Mouse (Mus musculus) heart, adult 9 months (tissue): Measurements from ENCODE around the gene Hydin.
A peak's percentile ranks its signal among the peaks of the same experiment; 100 is the strongest.
"Not testable (repeated sequence)": the region's sequence is repeated elsewhere in the genome, so short reads cannot be mapped to it uniquely, and the experiment has no call there.

ENCODE experiments used
- DNase-seq, 2 experiments: peaks; one replicate each; pipeline ENCODE4 v3.0.0; 2022; ENCODE audit warnings: low spot score in 2 of 2

The Hydin gene

DNA sequence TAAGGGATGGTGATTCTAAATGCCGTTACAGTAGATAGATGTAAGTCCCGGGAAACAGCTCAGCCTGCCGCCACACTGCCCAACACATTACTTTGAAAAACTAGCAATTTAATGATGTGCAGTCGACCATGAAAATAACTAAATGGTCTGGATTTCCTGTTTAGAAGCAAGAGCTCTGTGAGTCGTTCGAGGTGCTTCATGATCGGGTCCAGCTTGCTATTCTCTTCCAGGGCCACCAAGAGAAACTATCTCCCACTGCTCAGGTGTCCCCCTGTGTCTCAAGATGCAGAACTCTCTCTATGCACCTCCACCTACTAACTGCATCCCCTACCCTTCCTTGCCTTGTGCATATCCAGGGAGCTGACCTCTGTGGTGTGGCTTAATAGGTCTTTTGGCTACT lies 66.6 kb downstream of the Hydin start:
- DNase-seq, result no peak

DNA sequence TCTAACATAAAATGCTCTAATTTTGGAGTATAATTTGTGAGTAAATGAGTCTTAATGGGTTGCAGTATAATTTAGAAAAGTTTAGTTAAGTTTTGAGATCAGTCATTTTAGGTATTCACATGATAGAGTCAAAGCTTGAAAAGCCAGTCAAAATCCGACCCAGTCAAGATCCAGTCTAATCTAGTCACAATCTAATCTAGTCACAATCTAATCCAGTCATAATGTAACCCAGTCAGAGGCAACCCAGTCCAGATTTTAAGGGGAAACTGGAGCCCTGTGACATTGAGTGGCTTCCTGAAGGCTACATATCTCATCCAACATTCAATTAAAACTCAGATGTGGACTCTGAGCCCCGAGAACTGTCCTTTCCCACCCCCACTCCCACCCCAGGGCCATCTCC lies 72.7 kb downstream of the Hydin start:
- DNase-seq, result no peak

DNA sequence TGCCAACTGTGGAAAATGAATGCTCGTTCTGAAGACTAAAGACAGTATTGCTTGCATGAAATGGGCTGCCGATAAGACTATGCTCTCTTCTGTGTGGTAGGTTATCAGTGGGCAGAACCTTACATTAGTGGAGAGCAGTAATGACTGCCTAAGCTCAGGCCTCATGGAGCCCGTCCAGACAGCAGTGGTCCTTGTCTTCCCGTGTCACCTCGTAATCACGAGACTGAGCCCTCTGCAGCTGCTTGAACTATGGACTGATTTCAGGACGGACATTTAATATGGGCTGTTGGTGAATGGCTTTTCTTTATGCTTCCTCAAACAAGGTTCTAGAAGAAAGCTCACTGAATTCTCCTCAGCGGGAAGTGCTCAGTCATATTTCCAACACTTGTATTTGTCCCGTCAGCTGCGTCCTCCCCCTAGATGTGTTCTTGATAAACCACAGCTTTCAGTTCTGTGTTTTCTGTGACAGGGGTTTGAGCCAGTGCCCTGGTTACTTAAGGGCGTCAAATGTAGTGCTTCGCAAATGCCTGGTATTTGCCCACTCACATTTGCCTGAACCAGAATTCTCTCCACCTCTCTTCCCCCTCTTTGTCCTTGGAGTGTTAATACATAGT lies 73.4 kb downstream of the Hydin start:
- no peak for DNase-seq

DNA sequence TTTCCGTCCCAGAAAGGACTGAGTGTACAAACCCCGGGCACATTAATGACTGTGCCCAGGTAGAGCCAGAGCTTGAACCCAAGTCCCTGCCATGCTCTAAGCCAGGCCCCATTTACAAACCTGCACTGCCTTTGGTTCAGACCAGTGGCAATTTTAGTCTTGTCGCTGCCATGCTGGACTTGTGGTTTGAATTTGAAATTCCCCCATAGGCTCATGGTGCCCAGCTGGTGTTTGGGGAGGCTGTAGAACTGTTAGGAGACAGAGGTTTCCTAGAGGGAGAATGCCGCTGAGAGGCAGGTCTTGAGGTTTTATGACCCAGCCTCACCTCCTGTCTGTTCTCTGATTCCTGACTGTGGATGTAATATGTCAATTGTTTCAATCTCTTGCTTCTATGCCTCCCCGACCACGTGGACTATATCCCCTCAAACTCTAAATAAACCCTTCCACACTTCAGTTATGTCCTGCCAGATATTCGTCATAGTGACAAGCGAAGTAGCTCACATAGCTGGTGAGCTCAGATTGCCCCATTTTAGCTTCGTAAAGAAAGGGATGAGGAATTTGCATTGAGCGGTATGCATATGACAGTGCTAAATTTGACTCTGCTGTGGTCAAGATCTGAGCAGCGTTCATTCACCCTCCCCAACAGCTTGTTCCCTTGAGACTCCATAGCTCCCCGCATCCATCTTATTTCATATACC lies 79.1 kb downstream of the Hydin start:
- no peak for DNase-seq

DNA sequence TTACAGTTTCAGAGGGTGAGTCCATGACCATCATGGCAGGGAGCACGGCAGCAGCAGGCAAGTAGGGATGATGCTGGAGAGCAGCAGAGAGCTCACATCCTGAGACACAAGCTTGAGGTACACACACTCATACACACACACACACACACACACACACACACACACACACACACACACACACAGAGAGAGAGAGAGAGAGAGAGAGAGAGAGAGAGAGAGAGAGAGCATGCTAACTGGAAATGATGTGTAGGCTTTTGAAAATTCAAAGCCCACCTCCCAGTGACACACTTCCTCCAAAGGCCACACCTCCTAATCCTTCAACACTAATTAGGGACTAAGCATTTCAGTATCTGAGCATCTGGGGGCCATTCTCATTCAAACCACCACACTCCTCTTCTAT lies 80.1 kb downstream of the Hydin start:
- DNase-seq, result no peak

DNA sequence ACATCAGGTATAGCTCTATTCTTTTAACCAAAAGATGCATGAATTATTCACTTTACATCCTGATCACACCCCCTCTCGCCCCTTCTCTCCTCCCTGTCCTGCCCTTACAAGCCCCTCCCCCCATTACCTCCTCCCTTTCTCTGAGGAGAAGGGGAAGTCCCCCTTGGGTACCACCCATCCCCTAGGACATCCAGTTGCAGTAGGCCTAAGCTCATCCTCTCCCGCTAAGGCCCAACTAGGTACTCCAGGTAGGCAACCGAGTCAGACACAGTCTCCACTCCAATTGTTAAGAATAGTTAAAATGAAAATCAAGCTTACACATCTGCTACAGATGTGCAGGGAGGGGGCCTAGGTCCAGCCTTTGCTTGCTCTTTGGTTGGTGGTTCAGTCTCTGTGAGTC lies 83.9 kb downstream of the Hydin start:
- no peak for DNase-seq

DNA sequence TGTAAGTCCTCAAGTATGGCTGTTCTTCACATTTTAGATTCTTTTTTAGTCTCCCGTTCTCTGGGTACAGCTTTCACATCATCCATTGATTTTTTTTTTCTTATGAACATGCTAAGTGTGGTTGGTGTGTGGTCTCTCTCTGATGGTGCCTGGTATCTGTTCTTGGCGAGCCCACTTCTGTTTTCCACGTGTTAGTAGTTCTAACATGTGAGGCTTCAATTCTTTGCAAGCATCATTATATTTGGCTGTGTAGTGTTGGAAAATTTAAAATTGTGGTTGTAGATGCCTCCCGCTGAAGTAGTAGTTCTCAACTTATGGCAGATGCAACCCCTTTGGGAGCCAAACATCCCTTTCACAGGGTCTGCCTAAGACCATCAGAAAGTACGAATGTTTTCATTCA lies 85.1 kb downstream of the Hydin start:
- no peak for DNase-seq

DNA sequence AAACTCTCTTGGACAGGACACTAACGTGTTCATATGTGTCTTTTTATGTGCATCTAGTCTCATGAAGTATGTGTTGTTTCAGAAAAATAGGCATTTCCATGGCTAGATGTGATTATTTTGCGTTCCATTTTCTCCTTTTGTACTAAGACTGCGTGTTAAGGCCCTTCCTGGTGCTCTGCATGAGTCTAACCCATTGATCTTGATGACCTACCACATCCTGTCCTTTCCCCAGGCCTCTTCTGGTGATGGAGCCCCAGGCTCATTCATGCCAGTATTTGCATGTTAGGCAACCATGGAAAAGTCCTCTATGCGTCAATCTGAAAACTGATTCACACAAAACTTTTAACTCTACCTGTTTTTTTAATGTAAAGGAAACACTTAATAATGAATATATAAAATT lies 96.2 kb downstream of the Hydin start:
- no peak for DNase-seq

DNA sequence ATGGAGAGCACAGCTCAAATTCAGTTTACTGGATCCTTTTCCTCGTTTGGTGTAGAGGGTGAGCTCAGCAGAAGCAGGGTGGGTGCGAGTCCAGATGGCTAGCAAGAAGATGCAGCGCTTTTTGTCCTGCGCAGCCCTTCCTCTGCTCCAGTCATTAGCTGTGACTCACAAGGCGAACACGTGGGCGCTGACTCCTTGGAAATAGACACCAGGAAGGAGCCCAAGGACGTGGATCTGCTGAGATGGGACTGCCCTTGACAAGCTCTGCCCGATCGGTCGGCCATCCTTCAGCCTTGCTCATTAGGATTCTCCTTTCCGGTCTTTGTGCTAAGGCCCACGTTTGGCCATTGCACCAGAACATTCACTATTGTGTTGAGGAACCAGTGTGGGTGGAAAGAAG lies 106.1 kb downstream of the Hydin start:
- DNase-seq, result peak in 1 of 2 experiments; percentile 1

DNA sequence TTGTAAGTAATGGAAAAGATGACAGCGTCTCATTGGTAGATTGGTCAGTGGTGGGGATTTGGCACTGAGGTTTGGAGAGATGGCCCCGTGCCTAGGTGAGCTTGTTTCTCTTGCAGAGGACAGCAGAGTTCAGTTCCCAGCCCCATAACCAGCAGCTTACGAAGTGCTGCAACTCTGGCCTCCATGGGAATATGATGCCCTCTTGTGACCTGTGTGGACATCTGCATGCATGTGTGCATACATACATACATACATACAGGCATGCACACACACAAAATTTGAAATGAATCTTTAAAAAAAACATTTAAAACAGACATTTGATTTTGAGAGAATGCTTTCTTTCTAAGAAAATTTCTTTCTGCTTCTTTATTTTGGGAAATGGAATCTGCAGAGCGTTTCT lies 106.9 kb downstream of the Hydin start:
- DNase-seq, result no peak

DNA sequence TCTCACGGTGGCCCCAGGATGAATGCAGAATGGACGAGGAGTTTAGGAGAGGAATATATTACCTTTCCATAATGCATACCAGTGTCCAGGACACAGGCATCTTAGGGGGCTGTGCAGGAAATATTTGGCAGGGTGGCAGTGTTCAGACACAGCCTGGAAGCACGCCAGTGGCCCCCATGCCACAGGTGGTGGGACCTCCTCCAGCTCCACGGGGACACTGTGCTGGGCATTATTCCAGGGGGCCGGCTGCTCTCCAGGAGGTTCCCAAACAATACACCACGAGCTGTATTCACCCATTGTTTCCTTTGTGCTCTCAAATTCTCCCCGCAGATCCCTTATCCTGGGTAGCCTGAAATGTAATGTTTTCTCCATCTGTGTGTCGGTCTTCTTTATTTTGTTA lies 116.0 kb downstream of the Hydin start:
- no peak for DNase-seq

DNA sequence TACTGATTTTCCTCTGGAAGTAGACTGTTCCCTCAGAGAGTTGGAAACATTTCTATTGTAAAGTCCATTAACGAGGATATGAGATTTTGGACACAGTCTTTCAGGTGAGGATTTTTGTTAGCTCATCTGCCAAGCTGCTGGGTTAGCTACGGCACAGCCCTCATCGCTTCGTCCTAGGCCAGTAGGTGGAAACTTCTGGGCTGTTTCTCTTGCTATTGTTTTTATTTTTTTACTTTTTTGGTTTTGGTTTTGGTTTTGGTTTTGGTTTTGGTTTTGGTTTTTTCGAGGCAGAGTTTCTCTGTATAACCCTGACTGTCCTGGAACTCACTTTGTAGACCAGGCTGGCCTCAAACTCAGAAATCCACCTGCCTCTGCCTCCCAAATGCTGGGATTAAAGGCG lies 117.9 kb downstream of the Hydin start:
- DNase-seq, result not testable (repeated sequence)

DNA sequence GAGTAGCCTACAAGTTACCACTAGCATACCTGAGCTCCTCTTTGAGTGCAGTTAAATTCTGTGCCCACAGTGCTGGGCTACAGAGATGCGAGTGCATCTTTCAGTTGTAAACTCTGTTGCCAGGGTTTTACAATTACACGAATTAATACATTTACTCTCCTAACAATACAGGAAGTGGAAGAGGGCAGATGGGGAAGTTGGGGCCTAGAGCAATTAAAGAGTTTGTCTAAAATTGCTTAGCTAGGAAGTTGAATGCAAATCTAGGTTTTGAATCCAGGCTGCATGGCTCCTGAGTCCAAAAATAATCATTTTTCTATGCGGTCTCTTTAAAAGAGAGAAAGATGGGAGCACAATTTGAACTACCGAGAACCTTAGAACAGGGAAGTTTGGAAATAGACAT lies 128.9 kb downstream of the Hydin start:
- no peak for DNase-seq

DNA sequence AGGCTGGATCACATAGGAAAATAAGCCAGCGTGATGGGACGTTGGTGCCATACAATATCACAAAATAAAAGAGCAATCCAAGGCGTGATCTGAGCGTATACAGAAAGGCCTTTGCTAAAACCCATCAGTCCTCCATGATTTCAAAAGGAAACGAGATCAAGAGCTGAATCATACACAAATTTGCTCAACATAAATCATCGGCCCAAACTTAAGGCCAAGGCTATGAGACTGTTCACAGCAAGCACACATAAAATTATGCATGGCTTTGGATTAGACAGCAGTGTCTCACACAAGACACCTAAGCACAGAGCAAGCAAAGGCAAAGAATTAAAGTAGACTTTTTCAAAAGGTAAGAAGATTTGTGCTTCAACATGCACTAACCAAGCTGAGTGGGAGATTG lies 133.8 kb downstream of the Hydin start:
- DNase-seq, result no peak

DNA sequence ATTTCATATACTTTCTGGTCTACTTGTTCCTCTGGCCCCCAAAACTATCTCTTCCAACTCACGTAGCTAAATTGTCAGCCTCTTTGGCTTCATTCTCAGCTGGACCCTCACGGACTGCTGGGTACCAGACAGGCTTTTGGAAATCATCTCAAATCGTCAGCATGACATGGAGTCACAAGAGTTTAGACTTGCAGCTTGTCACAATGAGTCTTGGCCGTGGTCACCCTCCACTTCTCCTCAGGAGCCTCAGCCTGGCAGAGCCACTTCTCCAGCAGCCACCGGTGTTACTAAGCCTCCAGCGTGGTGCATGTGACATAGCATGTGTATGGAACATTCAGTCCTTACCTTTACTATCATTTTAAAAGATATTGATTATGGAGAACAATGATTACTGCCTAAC lies 135.5 kb downstream of the Hydin start:
- DNase-seq, result no peak

DNA sequence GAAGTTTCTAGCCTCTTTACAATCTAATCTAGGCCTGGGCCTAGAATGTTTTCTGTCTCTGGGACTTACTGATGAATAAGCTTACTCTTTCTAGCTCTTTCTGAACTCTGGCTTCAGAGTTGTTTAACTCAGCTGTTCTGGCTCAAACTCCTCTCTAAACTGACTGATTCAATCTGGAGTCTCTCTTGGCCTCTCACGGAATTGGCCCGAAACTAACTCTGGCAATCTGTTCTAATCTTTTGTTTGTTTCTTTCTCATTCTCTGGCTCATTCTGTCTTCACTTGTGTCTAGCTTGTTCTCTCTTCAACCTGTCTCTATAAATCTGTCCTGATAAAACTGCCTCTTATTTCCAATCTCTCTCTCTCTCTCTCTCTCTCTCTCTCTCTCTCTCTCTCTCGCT lies 137.7 kb downstream of the Hydin start:
- DNase-seq, result peak in 1 of 2 experiments; percentile 1

DNA sequence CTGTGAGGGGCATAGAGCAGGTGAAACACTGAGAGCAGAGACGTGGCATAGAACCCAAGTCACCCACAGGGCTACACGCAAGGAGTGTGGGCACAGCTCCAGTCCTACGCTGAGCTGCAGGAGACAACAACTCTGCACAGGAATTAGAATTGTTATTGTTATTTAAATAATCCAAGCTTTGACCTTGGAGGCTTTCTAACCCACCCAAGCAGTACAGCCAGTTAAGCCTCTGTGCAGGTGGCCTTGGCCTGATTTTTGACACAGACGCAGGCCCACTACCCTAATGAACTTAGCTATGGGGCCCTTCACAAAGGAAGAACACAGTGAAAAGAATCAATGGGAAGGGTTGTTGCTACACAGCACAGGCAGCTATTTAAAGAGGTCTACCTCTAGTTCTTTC lies 148.3 kb downstream of the Hydin start:
- no peak for DNase-seq

DNA sequence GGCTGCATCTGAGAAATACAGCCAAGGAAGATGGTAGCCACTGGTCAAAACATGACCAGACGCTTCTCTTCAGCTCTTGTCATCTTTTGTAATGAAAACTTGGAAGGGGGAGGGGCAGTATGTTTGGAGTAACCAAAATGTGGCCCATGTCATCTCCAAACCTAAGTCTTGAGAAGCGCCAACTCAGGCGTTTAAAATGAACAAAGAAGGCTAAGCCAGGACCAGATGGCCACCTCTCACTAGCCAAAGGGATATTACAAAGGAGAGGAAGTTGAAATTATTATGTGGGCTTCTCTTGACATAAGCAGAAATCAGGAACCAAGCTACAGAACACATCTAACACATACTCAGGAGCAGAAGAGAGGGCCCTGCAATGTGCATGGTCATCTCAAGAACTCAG lies 150.2 kb downstream of the Hydin start:
- no peak for DNase-seq

DNA sequence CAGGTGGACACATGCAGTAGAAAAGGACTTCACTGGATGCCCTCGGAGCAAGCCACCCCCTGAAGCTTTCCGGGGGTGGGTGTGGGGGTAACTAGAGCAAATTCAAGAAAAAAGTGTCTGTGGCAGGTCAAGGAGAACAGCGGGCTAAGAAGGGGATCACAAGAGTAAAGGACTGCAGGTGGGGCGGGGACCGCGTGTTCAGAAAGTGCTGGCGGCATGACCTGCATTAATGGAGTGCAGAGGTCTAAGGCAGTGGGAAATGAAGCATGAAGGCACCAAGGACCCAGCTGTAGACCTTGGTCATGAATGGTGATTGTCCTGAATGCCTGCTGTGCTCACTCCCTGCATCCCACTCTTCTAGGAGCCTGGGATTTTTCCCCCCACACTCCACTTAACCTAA lies 151.0 kb downstream of the Hydin start:
- no peak for DNase-seq

DNA sequence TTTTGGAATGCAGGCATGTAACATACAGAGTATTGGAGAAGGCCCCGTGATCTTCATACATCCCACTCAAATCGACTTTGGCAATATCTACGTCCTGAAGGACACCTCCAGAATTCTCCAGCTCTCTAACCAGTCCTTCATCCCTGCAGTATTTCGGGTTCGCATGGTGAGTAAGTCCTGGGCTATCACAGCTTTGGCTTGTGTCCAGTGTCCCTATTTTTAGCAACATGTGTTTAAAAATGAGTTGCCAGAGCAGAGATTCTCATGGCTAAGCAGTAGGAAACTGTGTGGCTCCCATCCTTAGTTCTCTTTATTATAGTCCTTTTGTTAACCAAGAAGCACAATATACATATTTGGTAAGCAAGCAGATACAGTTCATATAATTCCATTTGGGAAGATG lies 152.9 kb downstream of the Hydin start:
- DNase-seq, result no peak

DNA sequence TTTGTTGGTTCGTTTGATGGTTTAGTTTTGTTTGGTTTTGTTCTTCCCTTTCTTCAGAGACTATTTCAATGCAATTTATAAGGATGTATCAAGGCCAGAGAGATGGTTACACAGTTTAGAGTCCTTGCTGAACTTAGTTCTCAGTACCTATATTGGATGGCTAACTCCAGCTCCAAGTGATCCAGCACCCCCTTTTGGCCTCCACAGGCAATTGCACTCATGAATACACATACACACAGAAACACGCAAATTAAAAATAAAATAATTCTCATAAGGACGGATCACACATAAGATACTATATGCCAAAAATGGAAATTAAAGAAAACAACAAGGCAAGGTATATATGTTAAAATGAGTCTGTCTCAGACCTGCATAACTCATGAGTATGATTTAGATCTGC lies 153.4 kb downstream of the Hydin start:
- DNase-seq, result no peak

DNA sequence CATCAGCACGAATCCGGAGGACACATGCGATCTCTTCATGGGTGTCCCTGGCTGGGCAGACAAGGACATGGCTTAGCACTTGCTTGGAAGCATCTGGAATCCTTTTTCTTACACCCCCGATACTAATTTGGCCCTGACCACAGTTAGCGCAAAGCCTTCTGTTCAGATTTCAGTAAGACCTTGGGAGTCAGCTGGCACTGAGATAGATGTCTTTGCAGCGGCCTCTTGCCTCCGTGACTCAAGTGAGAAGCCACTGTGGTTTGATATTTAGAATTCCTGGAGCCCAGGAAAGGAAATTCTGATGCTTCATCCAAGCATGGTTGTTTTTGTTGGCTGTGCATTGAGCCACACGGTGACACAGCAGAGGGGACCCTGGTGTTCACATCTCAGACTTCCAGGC lies 157.4 kb downstream of the Hydin start:
- DNase-seq, result no peak

DNA sequence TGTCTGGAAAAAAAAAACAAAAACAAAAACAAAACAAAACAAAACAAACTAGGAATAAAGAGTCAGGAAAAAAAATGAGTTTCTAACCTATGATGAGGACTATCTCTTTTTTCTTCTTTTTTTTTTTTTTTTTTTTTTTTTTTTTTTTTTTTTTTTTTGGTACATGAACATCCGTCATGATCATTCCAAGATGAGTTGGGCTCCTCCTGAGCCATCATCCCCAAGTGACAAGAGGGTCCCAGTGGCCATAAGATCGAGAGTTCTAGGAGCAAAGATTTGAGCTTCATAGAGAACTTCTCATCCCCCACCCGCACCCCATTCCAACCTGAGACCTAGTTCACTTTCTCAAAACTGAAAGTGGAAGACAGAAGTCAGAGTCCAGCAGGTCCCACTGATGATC lies 164.6 kb downstream of the Hydin start:
- no peak for DNase-seq

DNA sequence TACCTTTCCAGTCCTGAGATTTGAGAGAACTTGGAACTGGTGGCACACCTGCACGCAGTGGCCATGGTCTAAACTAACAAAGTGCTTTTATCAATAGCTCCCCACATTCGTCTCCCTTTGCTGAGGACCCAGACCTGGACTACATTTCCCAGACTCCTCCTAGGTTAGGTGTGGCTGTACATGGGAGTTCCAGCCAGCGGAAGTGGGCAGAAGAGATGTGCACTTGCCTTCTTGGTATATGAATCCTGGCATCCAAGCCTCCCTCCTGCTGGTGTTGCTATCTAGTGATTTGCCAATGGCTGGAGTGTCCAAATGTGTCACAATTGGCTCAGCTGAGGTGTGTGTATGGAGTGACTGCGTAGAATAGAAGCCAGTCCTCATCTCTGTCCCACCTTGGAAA lies 173.8 kb downstream of the Hydin start:
- DNase-seq, result no peak
